Mouse (Mus musculus) heart, postnatal 25 days (tissue): ENCODE measurements at regions not wholly inside any gene's neighbourhood (a gene's known extent, or its start where the extent isn't known, plus 50 kb on each side); places are given as distances from the start of the nearest gene placed in this dataset.
A peak's percentile ranks its signal among the peaks of the same experiment; 100 is the strongest.

ENCODE experiments used
- DNase-seq: peaks from one replicate; pipeline ENCODE4 v3.0.0; 2022; ENCODE audit warnings: low spot score
- intact Hi-C: fragments of 180-260 bp; cut with DNase I; formaldehyde crosslinking; loops from one replicate; pipeline ENCODE4 v1.15.1; 2025

- no peak for DNase-seq
- intact Hi-C loops, result no loop called here
Observed at GRCm38 (mm10) chr1:133981185-133981584, 55.9 kb upstream of the Fmod start.

GRCm38 (mm10) chr1:133978271-133978988 lies 57.2 kb upstream of the Prelp start:
- DNase-seq, result peak; percentile 21
- intact Hi-C loops, result no loop called here

- intact Hi-C loops, result no loop called here
- peak; percentile 31 for DNase-seq
Observed at GRCm38 (mm10) chr1:133977260-133977659, 56.0 kb upstream of the Prelp start.

- intact Hi-C loops, result no loop called here
- no peak for DNase-seq
Observed at GRCm38 (mm10) chr1:133973801-133974200, 52.6 kb upstream of the Prelp start.

- DNase-seq, result no peak
- intact Hi-C loops, result no loop called here
Observed at GRCm38 (mm10) chr1:133971290-133971689, 50.1 kb upstream of the Prelp start.
